Mouse (Mus musculus) erythroid progenitor cell, adult 5-6 weeks (primary cell): ENCODE results near the gene Foxa1. TPM values are rescaled to one million over a fixed set of nuclear protein-coding genes. Genes with fewer than 3 reads are reported as not detected.

Experiments
- ATAC-seq: replicated peaks from 2 replicates; pipeline ENCODE4 v1.8.0; 2016; ENCODE audit warnings: moderate number of reproducible peaks, mild to moderate bottlenecking, moderate TSS enrichment, inconsistent platforms; ENCODE audit not compliant: poor library complexity, low FRiP score, severe bottlenecking
- total RNA-seq, 2 experiments: library from RNA; stranded (forward) in 1 of 2; stranded (reverse) in 1 of 2; fragments of 150-400 nt in 1 of 2; fragments of 186-747, 209-891 nt in 1 of 2; gene quantifications; 2 replicates each; pipeline versions ENCODE4 v1.2.3 to v1.2.4; 2015 to 2017; ENCODE audit warnings: low replicate concordance in 2 of 2

The Foxa1 gene
- total RNA-seq (2015; ENCODE audit: low replicate concordance) (not detected in 2 replicates), total RNA-seq (2017; ENCODE audit: low replicate concordance) (not detected in 2 replicates)

DNA sequence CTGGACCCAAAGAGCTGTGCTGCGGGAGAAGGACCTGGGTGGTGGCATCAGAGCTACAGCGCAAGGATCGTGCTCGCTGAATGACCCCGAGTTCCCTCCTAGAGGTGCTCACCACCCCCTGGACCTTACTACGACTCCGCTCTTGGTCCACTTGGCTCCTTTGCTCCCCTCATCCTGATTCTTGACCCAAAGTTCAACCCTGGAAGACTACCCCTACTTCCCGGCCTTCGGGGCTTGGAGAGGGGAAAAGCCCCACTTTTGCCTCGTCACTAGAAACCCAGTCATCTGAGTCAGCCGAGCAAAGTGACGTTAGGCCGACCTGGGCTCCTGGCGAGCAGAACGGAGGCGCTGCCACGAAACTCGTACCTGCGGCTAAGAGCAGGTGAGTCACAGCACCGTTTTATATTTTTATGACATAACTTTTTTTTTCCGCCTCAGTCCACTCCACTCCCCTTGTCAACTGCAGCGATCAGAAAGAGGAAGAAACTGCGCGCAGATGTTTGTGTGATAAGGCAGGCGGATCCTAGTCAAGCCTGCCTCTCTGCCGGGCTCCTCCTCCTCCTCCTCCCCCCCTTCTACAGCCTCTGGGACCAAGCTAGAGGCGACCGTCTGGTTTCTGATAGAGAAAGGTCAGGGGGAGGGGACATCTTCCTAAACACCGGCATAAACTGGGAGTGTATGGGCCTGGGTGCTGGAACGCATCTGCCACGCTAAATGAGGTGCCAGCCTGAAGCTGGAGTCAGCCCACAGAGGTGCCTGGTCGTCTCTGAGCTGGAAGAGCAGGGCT lies at the start of gene Foxa1:
TSS of gene Foxa1 (minus strand) at position 502 of the 787 bp plus-strand sequence.
- no peak for ATAC-seq

GRCm38 (mm10) chr12:57575931-57576628 lies 29.4 kb upstream of the Foxa1 start:
- no peak for ATAC-seq

GRCm38 (mm10) chr12:57572415-57572814 lies 25.7 kb upstream of the Foxa1 start:
- ATAC-seq: no peak

DNA sequence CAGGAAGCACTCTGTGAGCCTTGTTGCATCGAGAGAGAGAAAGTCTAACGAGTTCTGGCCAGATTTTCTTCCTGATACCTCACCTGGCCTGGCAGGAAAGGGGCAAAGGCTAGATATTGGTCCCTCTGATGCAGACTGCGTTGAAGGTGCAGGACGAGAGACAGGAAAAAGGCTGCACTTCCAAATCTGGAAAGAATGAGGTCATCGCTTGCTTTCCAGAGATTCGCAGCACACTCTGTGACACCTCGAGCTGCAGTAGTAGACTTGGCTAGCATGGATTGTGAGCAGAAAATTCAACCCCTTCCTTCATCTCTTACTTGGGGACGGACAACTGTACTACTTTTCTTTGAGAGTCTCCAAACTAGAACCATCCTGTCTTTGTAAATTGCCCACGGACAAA lies 25.1 kb upstream of the Foxa1 start:
- no peak for ATAC-seq

GRCm38 (mm10) chr12:57563909-57564308 lies 17.2 kb upstream of the Foxa1 start, which contains the start of gene Ttc6:
TSS of gene Ttc6 (plus strand) at chr12:57564113.
- ATAC-seq: no peak

DNA sequence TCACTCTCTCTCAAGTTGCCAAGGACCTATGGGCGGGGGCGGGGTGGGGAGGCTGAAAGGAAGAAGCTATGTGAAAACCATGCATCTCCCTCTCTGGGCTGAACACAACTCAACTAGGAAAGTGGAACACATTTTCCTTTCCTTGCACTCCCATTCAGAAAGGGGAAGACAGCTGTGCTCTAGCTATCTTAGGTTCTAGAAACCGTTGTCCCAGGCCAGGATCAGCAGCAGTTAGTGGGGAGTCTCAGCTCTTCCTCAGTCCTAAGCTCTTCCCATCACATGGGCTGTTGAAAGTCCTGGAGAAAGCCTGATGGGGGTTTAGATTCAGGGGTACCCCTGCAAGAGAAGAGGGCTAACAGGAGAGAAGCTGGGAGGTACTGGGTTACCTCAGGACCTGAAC lies 7.4 kb upstream of the Foxa1 start:
- no peak for ATAC-seq

- ATAC-seq: no peak
Observed at GRCm38 (mm10) chr12:57552286-57552685, 5.6 kb upstream of the Foxa1 start.

GRCm38 (mm10) chr12:57550881-57551280 lies 4.2 kb upstream of the Foxa1 start:
- ATAC-seq: no peak

- no peak for ATAC-seq
Observed at GRCm38 (mm10) chr12:57550181-57550808, 3.6 kb upstream of the Foxa1 start.

DNA sequence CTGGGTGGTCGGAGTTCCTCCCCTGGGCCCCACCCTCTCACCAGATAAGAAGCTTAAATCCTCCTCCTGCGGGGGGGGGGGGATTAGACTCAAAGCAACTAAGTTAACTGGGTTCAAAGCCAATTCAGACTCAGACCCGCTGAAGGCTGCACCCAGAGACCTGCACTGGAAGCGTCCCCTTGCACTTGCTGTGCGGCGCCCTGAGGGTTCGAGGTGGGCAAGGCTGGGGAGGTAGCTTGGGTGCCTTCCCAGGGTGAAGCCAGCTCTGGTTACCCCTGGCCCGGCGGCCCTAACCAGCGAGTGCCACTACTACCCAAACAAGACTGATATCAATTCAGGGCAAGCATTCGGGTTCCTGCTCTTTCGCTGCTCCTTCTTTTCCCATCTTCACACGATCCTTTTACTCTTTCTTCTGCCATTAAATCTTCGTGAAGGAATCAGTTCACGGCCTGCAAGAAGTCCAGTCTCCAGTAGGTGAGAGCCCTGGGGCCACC lies 3.0 kb upstream of the Foxa1 start:
- ATAC-seq: no peak

GRCm38 (mm10) chr12:57548981-57549666 lies 2.4 kb upstream of the Foxa1 start:
- no peak for ATAC-seq

DNA sequence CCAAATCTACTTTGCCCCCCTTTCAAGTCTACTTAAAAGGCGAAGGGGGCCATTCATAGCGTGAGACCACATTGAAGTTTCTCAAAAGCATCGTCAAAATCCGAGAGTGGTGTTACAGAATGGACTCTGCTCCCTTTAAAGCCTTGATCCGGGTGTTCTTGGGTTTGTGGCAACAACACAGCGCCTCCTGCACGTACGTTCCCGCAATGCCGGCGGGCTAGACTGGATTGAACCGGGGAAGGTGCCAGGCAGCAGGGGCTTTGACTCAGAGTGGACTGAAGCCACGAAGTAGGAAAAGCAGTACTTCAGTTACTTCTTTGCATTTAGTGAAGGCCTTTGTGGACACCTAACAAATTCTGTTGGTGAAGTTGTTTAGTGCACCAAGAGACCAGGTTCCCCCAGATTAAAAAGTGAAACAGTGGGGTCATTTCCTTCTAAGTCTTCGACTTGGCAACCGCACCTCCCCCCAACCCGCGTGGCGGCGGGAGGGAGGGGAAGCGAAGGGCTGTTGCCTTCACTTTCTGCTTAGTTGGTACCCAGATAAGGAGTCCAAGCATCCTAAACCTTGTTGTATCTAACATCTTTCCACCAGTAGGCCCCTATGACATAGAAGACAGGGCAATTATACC lies 1.8 kb upstream of the Foxa1 start:
- ATAC-seq: no peak

DNA sequence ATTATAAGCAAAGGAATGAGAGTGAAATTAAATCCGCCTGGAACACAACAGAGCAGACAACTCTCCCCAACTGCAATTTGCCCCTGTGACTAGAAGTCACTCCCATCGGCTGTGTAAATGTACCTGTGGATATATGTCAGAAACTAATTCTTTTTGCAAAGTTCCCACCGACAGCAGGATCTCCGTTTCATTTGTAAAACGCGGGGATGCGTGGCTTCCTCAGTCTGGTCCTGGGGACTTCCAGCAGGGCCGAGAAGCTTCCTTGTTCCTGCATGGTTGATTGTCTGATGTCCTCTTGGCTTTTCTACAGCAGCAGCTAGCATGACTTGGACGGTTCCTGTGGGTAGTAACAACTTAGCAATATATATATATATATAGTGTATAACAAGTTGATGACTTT lies 1.2 kb upstream of the Foxa1 start:
- no peak for ATAC-seq

GRCm38 (mm10) chr12:57545371-57546241 lies 1.1 kb downstream of the Foxa1 start:
- no peak for ATAC-seq

DNA sequence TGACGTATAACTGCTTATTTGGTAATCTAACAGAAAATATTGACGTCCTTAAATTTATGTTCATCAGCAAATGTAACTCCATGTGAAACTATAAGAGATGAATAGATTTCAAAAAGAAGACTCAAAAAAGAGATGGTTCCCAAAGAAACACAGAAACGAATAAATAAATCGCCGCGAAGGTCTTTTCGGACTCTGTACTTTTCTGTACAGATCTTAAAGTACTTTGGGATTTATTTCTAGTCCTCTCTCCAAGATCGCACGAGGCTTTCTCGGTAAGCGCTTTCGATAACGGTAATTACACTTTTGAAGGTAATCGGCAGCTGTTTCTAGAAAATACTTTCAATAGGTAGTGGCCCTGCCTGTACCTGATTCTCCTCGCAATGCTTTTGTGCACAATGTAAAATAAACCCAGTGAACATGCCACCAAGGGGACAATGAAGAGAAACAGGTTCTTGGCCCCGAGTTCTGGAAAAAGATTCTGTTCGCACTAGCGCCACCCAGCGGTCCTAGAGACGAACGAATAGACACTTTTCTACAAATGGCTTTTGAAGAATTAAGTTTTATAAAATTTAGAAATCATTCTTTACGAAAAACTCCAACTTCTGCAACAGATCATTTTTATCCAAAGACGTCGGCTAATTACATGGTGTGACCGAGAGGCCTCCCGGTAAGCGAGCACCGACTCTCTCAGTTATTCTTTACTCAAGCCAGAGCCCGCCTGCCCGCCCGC lies 1.9 kb downstream of the Foxa1 start:
- no peak for ATAC-seq

DNA sequence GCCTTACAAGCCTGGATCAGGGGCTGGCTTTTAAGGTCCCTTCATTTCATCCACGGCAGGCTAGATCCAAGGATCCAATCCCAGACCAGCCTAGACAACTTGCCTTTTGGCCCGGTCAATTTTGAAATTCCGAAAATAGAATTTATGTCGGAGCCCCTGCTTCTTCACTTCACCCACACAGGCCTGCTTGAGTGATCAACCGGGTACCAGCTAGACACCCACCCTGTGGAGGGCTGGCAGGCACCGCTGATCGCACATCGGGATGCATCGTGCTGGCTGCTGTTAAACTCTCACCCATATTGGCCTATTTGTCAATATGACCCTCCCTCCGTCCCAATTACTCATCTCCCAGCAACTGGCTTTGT lies 3.1 kb downstream of the Foxa1 start:
- ATAC-seq: no peak

- ATAC-seq: no peak
Observed at GRCm38 (mm10) chr12:57542746-57543626, 3.7 kb downstream of the Foxa1 start.
